Mouse (Mus musculus): ENCODE measurements around the gene Cd34.

DNA sequence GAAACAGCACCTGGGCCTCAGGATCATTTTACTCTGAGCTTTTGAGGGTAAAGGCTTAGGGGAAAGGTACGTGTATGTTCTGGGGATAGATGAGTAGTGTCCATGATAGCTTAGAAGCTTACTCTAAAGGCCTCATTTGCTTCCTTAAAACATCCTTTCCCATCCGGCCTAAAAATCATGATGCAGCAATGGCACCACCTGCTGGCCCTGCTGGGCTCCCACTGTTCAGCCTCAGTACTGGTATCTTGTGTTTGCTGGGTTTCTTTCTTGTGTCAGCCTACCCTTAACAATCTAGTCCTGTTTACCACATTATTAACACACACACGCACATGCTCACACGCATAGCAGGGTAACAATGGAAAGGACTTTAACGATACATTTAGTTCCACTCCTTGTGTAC lies 23.6 kb downstream of the Cd34 start:
- TF ChIP-seq POLR2A (IDR thresholded peaks at IDR 0.05; ENCODE audit: insufficient read depth, low read depth, low read length) (peak; percentile 32; the same call in 1 of the 2 replicates), CTCF (IDR thresholded peaks at IDR 0.05) (peak; percentile 94), EP300 (IDR thresholded peaks at IDR 0.05; ENCODE audit: insufficient read depth, low read depth, low read length) (peak; percentile 89; the same call in 1 of the 2 replicates)

Data from heart, adult 2 months (tissue).